Mouse (Mus musculus): ENCODE data around the gene Abca1. TPM values are rescaled to one million over a fixed set of nuclear protein-coding genes. Genes with fewer than 3 reads are reported as not detected.

The Abca1 gene
- polyA plus RNA-seq, 1 experiment from 2014 or later: 1.6 TPM

GRCm38 (mm10) chr4:53178489-53178888, 18.8 kb upstream of the Abca1 start:
- Histone ChIP-seq H3K9me3 (ENCODE audit: control insufficient read depth, low read length) (no peaks in the 10 kb centered on the region), H3K27me3 (ENCODE audit: control insufficient read depth, insufficient read depth, low read length) (no peaks in the 10 kb centered on the region), H3K9ac (ENCODE audit: low read length) (no peak overlapping the region), H3K4me3 (ENCODE audit: low read depth, low read length) (no peak overlapping the region), H3K4me2 (replicated peaks; ENCODE audit: low read depth) (no peak overlapping the region), H3K4me1 (replicated peaks; ENCODE audit: control insufficient read depth, insufficient read depth) (no peaks in the 10 kb centered on the region), H3K27ac (replicated peaks) (no peak overlapping the region), H3K36me3 (ENCODE audit: control insufficient read depth, insufficient read depth, low read length) (no peaks in the 10 kb centered on the region)
- WGBS: 83% methylated on average over 7 of the region's 7 CpGs
- TF ChIP-seq EP300 (optimal IDR thresholded peaks at IDR 0.05) (no peak), CTCF (IDR thresholded peaks at IDR 0.05; ENCODE audit: low read depth) (no peak)
- no peak for ATAC-seq (ENCODE audit: low FRiP score, low TSS enrichment)
- DNase-seq (ENCODE audit: low spot score): no peak

- no peak for DNase-seq (ENCODE audit: low spot score)
- no peak for ATAC-seq (ENCODE audit: low FRiP score, low TSS enrichment)
- no peak overlapping the region for H3K4me2 ChIP-seq (replicated peaks; ENCODE audit: low read depth)
Observed at GRCm38 (mm10) chr4:53177696-53178095, 18.0 kb upstream of the Abca1 start.

GRCm38 (mm10) chr4:53174906-53175305, 15.2 kb upstream of the Abca1 start:
- H3K4me2 ChIP-seq (replicated peaks; ENCODE audit: low read depth): no peak overlapping the region
- no peaks in the 10 kb centered on the region for H3K36me3 ChIP-seq (ENCODE audit: control insufficient read depth, insufficient read depth, low read length)
- ATAC-seq (ENCODE audit: low FRiP score, low TSS enrichment) (no peak), DNase-seq (ENCODE audit: low spot score) (no peak)
- H3K27ac ChIP-seq (replicated peaks): no peak overlapping the region
- H3K4me1 ChIP-seq (replicated peaks; ENCODE audit: control insufficient read depth, insufficient read depth): no peaks in the 10 kb centered on the region
- TF ChIP-seq EP300 (optimal IDR thresholded peaks at IDR 0.05) (no peak), CTCF (IDR thresholded peaks at IDR 0.05; ENCODE audit: low read depth) (no peak)
- H3K27me3 ChIP-seq (ENCODE audit: control insufficient read depth, insufficient read depth, low read length): no peaks in the 10 kb centered on the region
- H3K9me3 ChIP-seq (ENCODE audit: control insufficient read depth, low read length): no peaks in the 10 kb centered on the region
- H3K9ac ChIP-seq (ENCODE audit: low read length): no peak overlapping the region
- WGBS: 61% methylated on average over 7 of the region's 7 CpGs
- H3K4me3 ChIP-seq (ENCODE audit: low read depth, low read length): no peak overlapping the region

More at GRCm38 (mm10) chr4:53177696-53178095, 18.0 kb upstream of the Abca1 start:
- Histone ChIP-seq H3K27me3 (ENCODE audit: control insufficient read depth, insufficient read depth, low read length) (no peaks in the 10 kb centered on the region), H3K9ac (ENCODE audit: low read length) (no peak overlapping the region), H3K4me1 (replicated peaks; ENCODE audit: control insufficient read depth, insufficient read depth) (no peaks in the 10 kb centered on the region), H3K27ac (replicated peaks) (no peak overlapping the region), H3K9me3 (ENCODE audit: control insufficient read depth, low read length) (no peaks in the 10 kb centered on the region), H3K4me3 (ENCODE audit: low read depth, low read length) (no peak overlapping the region), H3K36me3 (ENCODE audit: control insufficient read depth, insufficient read depth, low read length) (no peaks in the 10 kb centered on the region)
- TF ChIP-seq EP300 (optimal IDR thresholded peaks at IDR 0.05): no peak
- TF ChIP-seq CTCF (IDR thresholded peaks at IDR 0.05; ENCODE audit: low read depth): no peak
- WGBS: 92% methylated on average over 8 of the region's 8 CpGs

GRCm38 (mm10) chr4:53170403-53170802, 10.7 kb upstream of the Abca1 start:
- 67% methylated on average over 2 of the region's 2 CpGs for WGBS
- H3K4me1 ChIP-seq (replicated peaks; ENCODE audit: control insufficient read depth, insufficient read depth): no peaks in the 10 kb centered on the region
- H3K4me3 ChIP-seq (ENCODE audit: low read depth, low read length): no peak overlapping the region
- H3K9ac ChIP-seq (ENCODE audit: low read length): no peak overlapping the region
- no peak for DNase-seq (ENCODE audit: low spot score)
- H3K9me3 ChIP-seq (ENCODE audit: control insufficient read depth, low read length): no peaks in the 10 kb centered on the region
- no peak overlapping the region for H3K27ac ChIP-seq (replicated peaks)
- H3K36me3 ChIP-seq (ENCODE audit: control insufficient read depth, insufficient read depth, low read length): no peaks in the 10 kb centered on the region
- no peak overlapping the region for H3K4me2 ChIP-seq (replicated peaks; ENCODE audit: low read depth)
- no peaks in the 10 kb centered on the region for H3K27me3 ChIP-seq (ENCODE audit: control insufficient read depth, insufficient read depth, low read length)
- ATAC-seq (ENCODE audit: low FRiP score, low TSS enrichment): no peak
- TF ChIP-seq EP300 (optimal IDR thresholded peaks at IDR 0.05) (no peak), CTCF (IDR thresholded peaks at IDR 0.05; ENCODE audit: low read depth) (no peak)

GRCm38 (mm10) chr4:53165231-53165630, 5.5 kb upstream of the Abca1 start:
- Histone ChIP-seq H3K4me1 (replicated peaks; ENCODE audit: control insufficient read depth, insufficient read depth) (no peaks in the 10 kb centered on the region), H3K4me3 (ENCODE audit: low read depth, low read length) (no peak overlapping the region), H3K9ac (ENCODE audit: low read length) (no peak overlapping the region), H3K4me2 (replicated peaks; ENCODE audit: low read depth) (no peak overlapping the region), H3K9me3 (ENCODE audit: control insufficient read depth, low read length) (no peaks in the 10 kb centered on the region), H3K27me3 (ENCODE audit: control insufficient read depth, insufficient read depth, low read length) (no peaks in the 10 kb centered on the region), H3K36me3 (ENCODE audit: control insufficient read depth, insufficient read depth, low read length) (no peaks in the 10 kb centered on the region), H3K27ac (replicated peaks) (no peak overlapping the region)
- no peak for TF ChIP-seq EP300 (optimal IDR thresholded peaks at IDR 0.05)
- no peak for TF ChIP-seq CTCF (IDR thresholded peaks at IDR 0.05; ENCODE audit: low read depth)
- DNase-seq (ENCODE audit: low spot score) (no peak), ATAC-seq (ENCODE audit: low FRiP score, low TSS enrichment) (no peak)
- WGBS: 78% methylated on average over 17 of the region's 25 CpGs

GRCm38 (mm10) chr4:53159176-53159575, 519 bp downstream of the Abca1 start:
- TF ChIP-seq CTCF (IDR thresholded peaks at IDR 0.05; ENCODE audit: low read depth) (no peak), EP300 (optimal IDR thresholded peaks at IDR 0.05) (no peak)
- WGBS: under 1% methylated on average over 20 of the region's 20 CpGs
- DNase-seq (ENCODE audit: low spot score) (peak; percentile 30), ATAC-seq (ENCODE audit: low FRiP score, low TSS enrichment) (peak; percentile 33)
- peak overlapping the region; percentile 83 for H3K4me2 ChIP-seq (replicated peaks; ENCODE audit: low read depth)
- no peaks in the 10 kb centered on the region for H3K4me1 ChIP-seq (replicated peaks; ENCODE audit: control insufficient read depth, insufficient read depth)
- peak overlapping the region; percentile 69; the same call in 1 of the 2 replicates for H3K27ac ChIP-seq (replicated peaks)
- no peaks in the 10 kb centered on the region for H3K27me3 ChIP-seq (ENCODE audit: control insufficient read depth, insufficient read depth, low read length)
- peak overlapping the region; percentile 70 for H3K4me3 ChIP-seq (ENCODE audit: low read depth, low read length)
- no peaks in the 10 kb centered on the region for H3K9me3 ChIP-seq (ENCODE audit: control insufficient read depth, low read length)
- H3K9ac ChIP-seq (ENCODE audit: low read length): peak overlapping the region; percentile 71
- H3K36me3 ChIP-seq (ENCODE audit: control insufficient read depth, insufficient read depth, low read length): no peaks in the 10 kb centered on the region
